Mouse (Mus musculus): ENCODE measurements at regions not wholly inside any gene's neighbourhood (a gene's known extent, or its start where the extent isn't known, plus 50 kb on each side); places are given as distances from the start of the nearest gene placed in this dataset.

DNA sequence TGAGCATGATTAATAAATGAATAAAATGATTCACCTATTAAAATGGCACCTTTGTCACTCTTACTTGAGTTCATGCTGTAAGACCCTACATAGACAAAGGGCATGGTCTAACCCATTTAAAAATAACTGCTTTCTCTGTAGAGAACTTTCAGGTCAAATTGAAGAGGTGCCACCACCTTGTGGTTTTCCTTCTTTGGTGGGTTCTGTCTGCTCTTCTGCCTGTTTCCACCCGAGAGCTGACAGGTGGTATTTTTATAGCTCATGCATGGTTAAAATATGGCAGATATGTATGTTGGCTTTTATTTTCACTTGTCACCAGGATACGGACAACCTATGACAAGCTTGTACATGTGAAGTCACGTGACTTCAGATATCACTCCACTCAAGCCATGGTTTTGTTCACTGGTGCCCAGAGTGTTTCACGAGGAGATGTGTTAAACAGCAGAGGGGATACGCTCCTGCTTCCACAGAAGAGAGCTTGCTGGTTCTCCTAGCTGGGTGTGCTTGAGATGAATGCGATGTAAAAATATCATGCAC lies 794.3 kb upstream of the Car8 start:
- no peak for DNase-seq (ENCODE audit: low spot score)

DNA sequence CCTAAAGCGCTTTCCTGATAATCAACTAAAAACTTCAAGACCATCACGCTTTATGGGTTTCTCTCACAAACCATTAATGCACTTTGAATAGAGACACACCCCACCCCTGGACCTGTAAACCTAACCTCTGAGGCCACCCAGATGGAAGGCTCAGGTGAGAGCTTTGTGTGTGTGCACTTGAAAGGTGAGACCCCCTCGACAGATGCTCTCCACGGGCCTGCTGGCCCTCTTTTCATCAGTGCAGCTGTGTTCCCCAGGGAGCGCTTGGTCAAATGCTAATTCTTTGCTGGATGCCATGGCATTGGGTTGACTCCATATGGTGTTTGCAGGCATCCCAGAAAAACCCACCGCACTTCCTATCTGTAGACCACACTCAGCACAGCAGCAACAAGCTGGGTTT lies 792.8 kb upstream of the Car8 start:
- no peak for DNase-seq (ENCODE audit: low spot score)

DNA sequence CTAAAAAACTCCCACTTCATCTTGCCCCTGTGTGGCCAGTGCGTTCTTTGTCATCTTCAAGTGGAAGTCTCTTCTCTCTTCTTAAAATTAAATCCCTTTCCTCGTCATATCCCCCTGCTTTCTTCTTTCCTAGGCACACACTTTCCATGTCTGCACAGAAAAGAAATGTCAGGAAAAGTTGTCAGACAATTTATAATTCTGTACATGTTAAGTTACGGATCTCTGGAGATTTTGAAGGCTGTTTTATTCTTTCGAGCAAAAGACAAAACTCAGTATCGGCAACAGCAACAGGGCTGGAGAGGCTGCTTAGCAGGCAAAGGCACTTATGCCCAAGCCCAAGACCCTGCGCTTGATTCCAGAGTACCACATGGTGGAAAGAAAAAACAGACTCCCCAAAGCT lies 790.1 kb upstream of the Car8 start:
- DNase-seq (ENCODE audit: low spot score) = no peak

DNA sequence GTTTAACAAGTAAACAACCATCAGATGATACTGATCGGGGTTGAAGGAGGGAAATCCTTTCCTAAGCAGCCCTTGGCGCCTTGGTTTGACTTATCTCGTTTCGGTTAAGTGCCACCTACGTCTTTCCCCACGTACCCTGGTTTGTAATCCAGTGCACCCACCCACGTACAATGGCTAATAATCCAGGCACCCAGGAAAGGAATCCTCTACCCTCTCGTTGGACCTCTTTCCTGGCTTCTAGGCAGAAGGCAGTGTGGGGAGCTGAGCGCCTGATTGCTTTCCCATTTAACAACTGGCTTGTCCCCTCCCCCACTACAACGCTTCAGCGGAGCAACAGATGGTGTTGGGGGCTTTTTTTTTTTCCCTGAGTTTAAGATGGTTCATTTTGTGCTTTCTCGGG lies 789.6 kb upstream of the Car8 start:
- DNase-seq (ENCODE audit: low spot score) = no peak

DNA sequence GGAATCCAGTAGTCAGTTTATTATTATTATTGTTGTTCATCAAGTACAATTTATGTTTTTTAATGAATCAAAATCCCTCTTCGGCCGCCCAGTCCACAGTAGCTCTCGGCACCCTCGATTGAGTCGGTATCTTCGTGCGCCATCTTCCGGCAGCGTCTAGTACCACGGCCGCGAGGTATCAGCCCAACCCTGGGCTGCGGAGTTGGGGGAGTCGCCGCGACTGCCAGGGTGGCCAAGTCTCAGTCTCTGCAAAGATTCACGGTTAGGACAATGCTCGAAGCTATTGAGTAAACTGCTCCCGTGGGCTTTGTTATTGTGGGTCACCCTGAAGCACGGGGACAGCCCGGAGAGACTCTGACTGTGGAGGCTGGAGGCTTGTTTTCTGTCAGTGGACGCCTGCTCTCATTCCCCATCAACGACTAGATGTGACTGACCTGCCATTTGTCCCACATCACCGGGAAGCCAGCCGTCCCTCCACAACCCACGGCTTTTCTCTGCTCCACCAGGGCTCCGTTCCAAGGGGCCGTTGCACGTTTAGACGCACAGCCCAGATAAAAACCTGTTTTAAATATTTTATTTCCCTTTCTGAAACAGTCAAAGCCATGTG lies 789.1 kb upstream of the Car8 start:
- peak; percentile 80 for DNase-seq (ENCODE audit: low spot score)

DNA sequence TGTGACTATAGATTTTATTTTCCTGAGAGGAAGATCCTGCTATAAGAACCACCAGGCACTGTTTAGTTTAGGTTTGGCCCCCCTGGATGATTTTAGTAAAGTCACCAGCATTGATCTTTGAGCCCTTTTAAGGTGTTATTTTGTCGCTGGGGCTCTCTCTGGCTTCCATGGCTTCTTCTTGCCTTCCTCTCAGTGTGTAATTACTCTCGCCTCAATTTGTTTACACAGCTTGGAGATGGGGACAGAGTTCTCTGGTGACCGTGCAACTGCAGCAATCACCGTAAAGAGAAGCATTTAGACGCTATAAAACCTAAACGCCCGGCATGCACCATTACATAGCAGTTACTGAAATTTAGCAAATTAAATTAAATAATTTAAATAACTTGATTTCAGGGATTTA lies 788.5 kb upstream of the Car8 start:
- DNase-seq (ENCODE audit: low spot score) = no peak

DNA sequence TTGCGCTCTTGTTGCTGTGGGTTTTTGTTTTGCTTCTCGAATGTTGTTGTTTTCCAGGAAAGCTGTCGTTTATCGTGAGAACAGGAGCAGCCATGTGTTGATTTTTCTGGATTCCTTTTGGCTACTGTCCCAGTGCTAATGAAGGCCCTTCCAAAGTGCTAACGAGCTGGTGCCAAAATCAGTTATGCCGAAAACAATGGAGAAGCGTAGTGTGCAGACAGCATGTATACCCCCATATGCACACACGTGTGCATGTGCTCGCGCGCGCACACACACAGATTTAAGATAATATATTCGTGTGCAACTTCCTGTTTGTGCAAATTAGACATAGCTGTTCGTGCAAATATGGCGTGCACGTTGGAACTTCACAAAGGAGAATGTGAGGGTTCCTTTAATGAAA lies 788.0 kb upstream of the Car8 start:
- no peak for DNase-seq (ENCODE audit: low spot score)

DNA sequence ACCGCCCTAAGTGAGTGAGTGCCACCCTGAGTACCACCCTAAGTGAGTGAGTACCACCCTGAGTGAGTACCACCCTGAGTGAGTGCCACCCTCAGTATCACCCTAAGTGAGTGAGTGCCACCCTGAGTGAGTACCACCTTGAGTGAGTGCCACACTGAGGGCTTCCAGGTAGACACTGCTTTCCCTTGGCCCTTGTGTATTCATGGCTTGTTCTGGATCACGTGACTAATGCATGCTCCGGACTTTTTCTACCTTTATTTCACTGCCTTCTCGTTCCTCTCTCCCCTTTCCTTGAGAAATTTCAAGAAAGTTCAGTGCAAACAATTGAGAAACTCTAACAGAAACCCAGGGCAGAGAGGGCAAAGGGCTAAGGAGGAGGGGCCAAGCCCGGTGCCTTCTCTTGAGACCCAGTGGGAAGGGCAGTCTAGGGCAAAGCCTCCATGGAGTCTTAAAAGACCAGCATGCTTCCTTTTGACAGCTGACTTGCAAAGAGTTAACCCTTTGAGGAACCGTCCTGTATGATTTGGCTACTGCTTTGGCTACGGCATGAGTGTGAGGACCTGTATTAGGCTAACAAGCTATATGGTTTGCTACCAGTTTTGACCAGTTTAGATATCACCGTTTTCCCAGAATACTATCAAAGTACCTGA lies 787.1 kb upstream of the Car8 start:
- no peak for DNase-seq (ENCODE audit: low spot score)

DNA sequence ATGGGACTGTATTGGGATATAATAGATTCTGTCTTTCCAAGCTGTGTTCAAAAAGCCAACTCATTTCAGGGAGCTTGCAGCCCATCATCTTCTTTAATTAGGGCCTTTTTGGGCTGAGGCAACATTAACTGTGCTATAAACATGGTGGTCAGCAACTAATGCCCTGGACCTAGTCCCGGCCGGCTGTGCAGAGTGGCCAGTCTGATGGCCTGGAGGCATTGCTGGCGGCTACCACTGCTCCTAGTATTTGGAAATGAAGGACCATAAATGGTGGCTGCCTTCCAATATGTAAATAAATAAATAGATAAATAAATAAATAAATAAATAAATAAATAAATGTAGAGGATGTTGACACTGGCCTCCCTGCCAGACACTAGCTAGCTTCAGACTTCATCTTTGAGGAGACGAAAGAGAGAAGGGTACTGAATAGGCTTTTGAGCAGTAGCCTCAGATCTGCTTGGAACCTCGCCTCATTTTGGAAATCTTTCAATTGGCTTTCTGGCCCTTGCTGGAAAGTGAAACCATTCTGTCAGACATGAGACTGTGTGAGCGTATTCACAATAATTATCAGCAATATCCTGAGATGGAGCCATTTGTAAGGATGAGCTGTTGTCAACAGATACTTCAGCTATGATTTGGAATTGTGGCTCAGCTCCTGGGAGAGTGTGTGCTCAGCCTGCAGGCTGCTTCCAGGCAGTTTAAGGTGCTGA lies 785.5 kb upstream of the Car8 start:
- DNase-seq (ENCODE audit: low spot score) = no peak

DNA sequence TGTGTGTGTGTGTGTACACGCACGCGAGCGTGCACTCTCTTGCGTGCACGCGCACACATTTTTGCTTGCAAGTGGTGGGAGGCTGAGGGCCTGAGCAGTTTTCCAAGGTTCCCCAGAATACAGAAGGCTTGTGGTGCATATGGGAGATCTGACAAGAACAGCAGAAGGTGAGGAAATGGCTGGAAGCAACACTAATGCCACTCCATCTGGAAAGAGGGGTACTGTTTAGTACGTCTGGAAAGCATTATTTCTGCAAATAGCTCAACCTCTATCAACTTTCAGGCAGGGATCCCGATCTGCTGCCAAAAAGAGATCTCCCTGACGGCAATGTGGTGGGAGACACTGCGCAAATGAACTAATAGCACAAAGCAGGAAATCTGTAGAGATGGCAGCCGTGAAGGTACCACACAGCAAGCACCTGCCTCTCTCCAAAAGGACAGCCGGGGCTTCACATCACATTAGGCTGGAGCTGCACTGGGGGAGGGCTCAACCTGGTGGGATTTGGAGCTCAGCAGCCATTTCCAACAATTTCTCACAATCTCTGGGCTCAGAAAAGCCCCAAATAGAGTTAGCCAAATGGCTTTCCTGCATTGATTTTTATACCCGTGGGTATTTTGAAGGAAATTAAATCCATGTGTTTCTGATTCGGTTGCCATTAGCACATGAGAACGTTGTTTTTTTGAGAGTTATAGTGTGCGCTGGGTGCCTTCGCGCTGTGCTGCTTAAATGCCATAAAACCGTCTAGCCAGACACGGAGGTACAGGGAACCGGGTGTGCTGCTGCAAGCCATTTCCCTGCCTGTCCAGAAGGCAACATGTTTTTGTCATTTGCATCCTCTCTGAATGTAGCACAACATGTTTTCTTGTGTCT lies 780.6 kb upstream of the Car8 start:
- no peak for DNase-seq (ENCODE audit: low spot score)

DNA sequence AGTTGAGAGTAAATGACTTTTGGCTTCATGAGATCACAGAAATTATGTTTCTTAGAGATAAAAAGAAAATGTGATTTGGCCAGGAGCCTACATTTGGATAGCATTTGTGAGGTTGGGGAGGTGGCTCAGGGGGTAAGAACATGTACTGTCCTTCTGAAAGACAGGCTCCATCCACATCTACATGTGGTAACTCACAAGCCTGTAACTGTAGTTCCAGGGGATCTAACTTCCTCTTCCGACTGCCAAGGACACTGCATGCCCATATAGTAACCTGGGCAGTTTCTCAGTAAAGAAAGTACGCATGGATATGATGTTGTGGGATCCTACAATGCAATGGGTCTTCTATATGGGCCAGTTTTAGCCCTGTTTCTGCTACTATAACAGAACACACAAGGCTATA lies 779.4 kb upstream of the Car8 start:
- DNase-seq (ENCODE audit: low spot score) = no peak

DNA sequence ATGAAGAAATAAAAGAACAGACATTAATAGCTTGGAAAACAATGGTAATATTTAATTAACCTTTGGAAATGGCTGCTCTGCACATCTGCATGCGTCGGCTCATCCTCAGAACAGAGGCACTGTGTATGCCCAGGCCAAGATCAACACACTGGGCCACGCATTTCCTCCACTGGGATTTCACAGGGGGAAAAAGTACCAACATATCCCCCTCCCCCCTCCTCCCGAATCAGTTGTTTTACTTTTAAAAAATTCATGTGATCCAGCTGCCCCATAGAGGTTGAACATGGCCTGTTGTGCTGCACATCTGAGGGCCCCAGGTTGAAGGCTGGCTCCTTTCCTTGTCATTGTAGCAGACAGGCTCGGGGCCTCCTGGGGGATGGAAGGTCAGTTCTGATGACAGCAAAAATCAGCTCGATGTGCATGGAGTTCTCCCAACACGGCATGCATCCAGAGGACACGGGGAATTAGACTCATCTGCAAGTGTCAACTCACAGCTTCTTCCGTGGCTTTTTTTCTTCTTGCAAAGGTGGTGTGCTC lies 777.7 kb upstream of the Car8 start:
- no peak for DNase-seq (ENCODE audit: low spot score)

DNA sequence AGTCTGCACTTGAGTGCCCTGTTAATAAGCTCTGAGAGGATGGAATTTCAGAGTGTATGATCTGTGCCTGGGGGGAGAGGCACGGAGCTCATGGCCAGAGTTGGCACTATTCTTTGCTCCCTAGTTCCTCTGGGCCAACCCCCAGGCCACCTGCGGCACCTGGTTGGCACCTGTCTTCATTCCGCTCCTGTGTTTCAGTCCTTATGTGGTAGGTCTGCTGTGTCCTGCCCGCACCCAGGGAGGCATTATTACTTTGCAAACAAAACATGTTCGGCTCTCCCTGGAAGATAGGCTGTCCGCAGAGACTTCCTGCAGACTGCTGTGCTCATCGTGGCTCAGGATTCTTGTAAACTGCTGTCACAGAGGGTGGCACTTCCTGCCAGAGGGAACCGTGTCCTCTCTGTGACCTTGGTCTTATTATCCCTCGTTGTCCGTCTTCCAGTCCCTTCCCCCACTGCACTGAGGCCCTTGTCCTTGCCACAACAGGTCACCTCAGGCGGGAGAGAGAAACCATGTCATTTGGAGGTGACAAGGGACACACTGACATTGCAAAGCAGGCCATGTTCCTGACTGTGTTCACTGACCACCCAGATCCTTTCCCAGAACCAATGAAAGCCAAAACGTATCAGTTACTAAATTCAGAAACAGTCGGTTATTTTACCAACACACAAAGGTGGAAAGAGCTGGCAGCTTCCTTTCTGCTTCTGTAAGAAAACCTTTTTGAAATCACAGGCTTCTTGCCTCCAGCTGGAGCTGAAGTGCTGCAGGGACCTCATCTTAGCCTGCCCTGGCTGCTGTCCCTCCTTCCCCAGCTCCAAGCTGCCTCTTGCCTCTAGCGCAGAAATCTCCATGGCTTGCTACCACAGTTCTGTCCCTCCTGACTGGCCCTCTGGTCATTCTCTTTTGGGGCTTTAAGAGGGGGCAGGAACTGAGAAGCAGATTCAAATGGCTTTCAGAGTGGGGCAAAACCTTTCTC lies 777.0 kb upstream of the Car8 start:
- DNase-seq (ENCODE audit: low spot score) = no peak

DNA sequence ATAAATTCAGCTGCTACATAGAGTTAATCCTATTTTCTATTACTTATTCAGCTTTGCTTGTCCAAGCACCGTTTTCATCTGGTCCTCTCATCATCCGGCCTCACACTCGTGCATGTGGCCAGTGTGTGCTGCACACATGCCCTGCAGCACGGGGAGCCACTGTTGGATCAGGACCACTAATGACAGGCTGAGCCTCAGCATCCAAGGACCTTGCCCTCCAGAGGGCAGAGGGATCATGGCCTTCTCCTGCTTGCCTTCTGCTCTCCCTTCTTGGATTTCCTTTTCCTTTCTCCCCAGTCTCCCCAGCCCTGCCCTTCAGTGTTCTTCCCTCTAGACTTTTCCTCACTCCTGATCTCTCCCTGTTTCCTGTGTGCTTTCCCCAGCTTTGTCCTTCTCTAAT lies 776.1 kb upstream of the Car8 start:
- DNase-seq (ENCODE audit: low spot score) = no peak

DNA sequence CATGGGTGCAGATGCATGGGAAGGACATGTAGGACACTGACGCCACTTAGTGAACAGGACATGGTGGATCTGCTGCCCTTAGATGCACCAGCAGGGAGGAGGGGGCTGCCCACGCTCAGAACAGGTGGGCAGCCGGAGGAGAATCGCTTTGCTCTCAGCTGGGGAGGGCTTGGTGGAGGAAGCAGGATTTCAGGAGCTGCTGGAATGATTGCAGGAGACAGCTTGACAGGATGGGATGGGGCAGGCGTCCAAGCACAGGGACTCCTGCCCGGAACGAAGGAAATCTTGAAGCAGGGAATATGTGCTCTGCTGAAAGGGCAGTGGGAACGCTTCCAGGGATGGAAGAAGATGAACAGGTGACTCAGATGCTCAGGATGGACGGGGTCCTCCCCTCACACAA lies 773.9 kb upstream of the Car8 start:
- DNase-seq (ENCODE audit: low spot score) = no peak

DNA sequence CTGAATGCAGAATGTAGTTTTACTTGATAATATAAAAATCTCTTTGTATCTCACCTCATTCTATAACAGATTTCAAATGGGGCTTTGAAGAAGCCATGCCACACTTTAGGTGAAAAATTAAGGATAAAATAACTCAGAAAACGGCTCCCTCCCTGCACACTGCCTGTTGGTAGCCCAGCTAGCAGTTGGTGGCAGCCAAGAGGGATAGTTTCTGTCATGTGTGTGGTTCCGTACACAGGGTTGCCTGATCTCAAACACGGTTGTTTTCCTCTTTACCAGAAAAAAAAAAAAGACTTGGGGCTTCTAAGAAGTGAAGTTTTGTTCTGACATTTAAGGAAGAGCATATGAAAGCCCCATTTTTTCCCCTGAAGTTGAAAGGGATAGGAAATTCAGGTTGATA lies 773.1 kb upstream of the Car8 start:
- no peak for DNase-seq (ENCODE audit: low spot score)

DNA sequence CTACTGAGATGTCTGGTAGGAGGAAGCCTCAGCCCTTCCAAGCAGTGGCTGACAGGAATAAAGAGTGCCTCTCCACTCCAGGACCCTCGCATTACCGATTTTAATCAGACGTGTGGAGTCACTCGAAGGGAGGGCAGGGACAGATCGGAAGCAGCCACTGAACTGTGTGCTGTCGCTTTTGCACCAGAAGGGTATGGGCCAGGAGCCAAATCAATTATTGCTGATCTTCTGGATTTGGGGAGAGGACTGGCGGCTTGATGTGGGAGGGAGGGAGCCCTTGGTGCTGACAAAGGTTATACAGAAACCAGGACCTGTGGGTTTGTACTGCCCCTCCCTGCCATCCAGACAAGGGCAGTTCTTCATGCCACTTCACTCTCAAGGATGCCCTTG lies 772.3 kb upstream of the Car8 start:
- no peak for DNase-seq (ENCODE audit: low spot score)

DNA sequence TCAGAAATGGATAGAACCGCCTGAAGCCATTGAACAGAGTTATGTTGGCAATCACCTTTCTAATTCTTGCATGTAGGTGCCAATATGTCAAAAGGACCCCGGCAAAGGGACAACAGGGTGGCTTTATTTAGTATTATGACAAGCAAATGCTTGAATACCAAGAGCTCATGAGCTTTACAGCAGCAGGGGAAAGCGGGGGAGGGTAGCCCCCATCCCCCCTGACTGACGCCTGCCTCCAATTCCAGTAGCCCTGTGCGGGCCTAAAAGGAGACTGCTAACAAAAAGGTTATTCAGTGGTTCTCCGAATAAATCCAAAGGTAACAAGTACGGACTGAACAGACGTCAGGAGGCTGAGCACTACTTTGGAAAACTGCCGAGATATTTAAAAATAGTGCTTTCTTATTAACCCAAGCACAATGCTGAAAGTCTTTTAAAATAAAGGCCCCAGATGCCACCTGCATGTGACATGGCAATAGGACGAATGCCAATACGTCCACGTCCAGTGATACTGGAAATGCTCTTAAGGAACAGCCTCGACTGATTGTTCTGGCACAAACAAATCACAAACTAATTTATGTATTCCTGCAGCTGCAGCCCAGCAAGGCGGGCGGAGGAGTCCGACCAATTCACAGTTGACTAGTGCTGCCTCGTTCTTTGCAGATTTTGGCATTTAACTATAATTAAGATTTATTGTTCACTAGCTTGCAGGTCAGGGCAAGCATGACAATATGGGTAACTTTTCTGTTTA lies 771.7 kb upstream of the Car8 start:
- no peak for DNase-seq (ENCODE audit: low spot score)

DNA sequence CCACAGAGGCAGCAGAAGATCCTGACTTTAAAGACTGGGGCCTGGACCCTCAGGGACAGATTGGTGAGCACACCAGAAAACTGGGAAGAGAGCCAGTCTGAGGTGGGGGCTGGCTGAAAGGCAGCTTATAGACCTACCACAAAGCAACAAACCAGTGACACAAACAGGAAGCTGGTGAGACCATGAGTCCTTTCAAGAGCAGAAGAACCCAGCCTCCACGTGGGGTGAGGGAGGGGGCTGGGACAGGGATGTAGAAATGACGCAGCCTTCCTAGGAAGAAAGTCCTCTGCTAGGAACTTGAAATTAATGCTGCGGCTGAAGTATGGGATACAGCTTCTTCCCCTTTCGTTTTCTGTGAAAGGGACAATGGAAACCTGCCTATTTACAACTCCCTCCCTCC lies 770.8 kb upstream of the Car8 start:
- DNase-seq (ENCODE audit: low spot score) = no peak

DNA sequence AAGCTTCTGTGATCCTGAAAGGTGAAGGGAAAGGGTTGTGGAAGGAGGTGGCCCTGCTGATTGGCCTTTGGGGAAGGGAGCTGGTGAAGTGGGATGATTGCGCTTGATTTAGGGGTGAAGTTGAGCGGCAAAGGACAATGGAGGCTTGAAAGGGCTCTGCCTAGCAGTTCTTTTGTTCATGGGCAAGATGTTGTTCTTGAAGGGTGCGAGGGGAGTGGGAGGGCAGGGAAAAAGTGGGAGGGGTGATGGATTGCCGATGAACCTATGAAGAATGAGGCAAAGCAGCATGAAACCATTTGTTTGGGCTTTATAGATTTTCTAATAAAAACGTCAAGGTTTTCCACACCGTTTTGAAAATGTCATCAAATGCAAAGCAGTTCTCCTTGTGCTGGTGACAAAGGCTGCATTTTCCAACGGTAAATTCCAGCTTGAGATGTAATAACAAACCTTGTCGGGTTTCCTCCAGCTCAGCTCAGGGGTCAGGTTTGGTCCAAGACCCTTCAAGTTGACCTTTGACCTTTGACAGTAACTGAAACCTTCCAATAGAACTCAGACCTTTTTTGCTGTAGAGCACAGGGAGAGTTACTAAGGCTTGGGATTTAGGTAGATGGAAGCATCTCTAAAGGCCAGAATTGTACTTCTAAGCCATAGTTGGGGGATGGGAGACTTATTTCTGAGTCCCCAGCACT lies 767.2 kb upstream of the Car8 start:
- DNase-seq (ENCODE audit: low spot score) = no peak

Data from left cerebral cortex, adult 11 months (tissue).